Mouse (Mus musculus) kidney, postnatal 36 days (tissue): ENCODE data around the gene Sat2.

Experiments
- DNase-seq, 2 experiments: peaks; one replicate each; pipeline ENCODE4 v3.0.0; 2021 to 2022; ENCODE audit warnings: mixed read lengths in 2 of 2

Sat2 gene

DNA sequence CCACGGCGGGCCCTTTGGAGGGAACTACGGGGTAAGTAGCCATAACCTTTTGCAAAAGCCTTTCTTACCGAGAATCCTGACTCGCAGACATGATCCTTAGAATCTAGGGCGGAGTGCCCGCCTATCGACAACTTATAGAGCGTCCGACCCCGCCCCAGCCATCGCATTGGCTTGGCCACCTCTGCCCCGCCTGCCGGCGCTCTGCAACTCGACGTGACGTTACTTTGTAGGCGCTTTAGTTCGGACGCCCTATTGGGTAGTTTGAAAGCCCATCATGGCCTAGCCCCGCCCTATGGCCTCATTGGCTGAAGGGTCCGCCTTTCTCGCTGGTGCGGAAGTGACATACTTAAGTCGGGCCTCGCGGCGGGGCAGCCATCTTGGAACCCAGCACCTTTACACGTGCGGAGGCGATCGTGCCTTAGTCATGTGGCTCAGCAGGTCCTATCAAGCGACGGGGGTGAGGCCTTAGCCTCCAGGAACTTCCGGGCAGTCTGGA, 50.4 kb downstream of the Sat2 start, which contains the start of gene Eif4a1:
Gene Eif4a1 (minus strand): TSS at position 213 of the 496 bp plus-strand sequence.
- peak; percentile 100 for DNase-seq
